Mouse (Mus musculus): ENCODE measurements around the gene Gm49342.
"Not testable (repeated sequence)": the region's sequence is repeated elsewhere in the genome, so short reads cannot be mapped to it uniquely, and the experiment has no call there.

Gene Gm49342

DNA sequence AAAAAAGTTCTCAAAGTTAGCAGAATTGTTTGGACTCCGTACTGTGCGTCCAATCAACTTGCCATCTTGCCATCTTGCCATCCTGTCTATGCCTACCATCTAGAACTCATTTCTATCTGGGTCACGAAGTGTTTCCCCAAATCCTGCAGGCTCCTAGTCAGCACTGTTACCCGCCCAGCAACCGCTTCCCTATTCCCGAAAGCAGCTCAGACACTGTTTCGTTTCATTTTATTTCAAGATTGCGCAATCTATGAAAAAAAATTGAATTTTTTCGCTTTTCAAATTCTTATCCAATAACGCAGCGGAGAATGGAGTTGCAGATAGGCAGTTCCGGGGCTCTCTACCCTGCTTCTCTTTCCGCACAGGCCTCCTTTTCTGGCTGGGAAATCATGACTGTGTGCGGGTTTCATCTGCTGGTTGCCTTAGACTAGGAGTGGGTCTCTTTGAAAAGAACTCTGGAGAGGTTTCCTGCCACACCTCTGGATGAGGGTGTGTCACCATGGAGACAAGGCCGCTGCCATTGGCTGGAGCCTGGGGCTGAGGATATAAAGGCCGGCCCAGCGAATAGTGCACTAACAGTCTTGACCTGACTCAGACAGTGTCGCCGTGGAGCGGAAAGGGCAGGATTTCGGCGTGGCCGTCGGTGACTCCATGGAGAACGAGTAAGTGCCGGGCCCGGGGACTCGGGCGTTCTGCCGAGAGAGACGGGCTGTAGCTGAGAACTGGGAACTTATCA is at the start of gene Gm49342:
Gm49342 (plus strand) TSS at position 586 of the 736 bp plus-strand sequence.
- DNase-seq (ENCODE audit: low spot score in 2 of 2): peak; percentile 83 to 88

- DNase-seq (ENCODE audit: low spot score in 2 of 2): no peak
Measured at GRCm38 (mm10) chr14:50895407-50895806, 48.9 kb upstream of the Gm49342 start.

- peak; percentile 14 to 18 for DNase-seq (ENCODE audit: low spot score in 2 of 2)
Measured at GRCm38 (mm10) chr14:50895985-50896746, 48.2 kb upstream of the Gm49342 start.

GRCm38 (mm10) chr14:50896747-50897373 is 47.5 kb upstream of the Gm49342 start:
- DNase-seq (ENCODE audit: low spot score in 2 of 2): peak; percentile 11 to 17

DNA sequence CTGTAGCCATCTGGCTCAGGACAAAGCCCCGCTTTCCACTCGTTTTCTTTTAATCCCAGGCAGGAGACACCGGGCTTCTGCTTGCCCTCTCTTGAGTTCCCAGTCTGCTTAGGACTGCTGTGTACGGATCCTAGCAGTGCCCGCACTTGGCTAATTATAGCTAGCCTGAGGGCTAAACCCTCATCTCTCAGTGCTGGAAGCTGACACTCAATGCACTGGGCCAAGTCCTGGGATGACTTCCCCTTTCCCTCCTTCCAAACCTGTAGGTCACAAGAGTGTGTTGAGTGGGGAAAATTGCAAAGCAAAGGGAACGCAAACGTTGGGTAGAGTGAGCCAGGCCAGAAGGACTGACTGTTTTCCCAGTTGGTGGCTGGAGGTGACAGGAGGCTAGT is 46.9 kb upstream of the Gm49342 start, which contains the start of gene Klhl33:
Klhl33 (minus strand) TSS at position 134 of the 392 bp plus-strand sequence.
- DNase-seq (ENCODE audit: low spot score in 2 of 2): no peak

DNA sequence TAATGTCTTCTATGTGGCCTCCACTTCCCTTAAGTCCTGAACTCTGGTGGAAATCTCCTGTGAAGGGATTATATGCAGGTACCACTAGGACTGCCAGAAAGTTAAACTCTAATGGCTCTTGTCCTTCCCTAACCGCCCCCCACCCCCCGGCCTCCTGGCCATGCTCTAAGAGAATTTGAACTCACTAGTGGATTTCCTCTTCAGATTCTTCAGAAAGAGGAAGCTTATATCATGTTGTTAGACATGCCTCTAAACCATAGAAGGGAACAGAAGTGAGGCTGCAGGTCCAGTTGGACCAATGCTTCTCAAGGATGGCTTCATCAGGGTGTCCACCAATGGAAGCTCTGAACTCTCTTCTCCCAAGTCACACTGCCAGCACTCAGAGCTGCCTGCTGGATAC is 46.3 kb upstream of the Gm49342 start:
- DNase-seq (ENCODE audit: low spot score in 2 of 2): not testable (repeated sequence)

- no peak for DNase-seq (ENCODE audit: low spot score in 2 of 2)
Measured at GRCm38 (mm10) chr14:50903973-50904827, 40.1 kb upstream of the Gm49342 start.

- no peak for DNase-seq (ENCODE audit: low spot score in 2 of 2)
Measured at GRCm38 (mm10) chr14:50904828-50905129, 39.5 kb upstream of the Gm49342 start.

- DNase-seq (ENCODE audit: low spot score in 2 of 2): not testable (repeated sequence)
Measured at GRCm38 (mm10) chr14:50905327-50905726, 39.0 kb upstream of the Gm49342 start.

DNA sequence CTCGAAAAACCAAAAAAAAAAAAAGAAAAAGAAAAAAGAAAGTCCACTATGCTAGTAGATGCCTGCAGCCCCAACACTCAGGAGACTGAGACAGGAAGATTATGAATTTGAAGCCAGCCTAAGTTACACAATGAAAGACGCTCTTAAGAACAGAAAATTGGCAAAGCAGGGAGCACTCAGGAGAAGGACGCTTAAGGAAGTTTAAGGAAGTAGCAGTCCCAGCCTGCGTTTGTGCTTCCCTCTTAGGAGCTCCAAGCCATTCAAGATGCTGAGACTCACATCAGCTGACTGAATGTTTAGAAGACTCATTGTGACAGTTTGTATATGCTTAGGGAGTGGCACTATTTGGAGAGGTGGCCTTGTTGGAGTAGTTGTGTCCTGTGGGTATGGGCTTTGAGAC is 36.2 kb upstream of the Gm49342 start:
- no peak for DNase-seq (ENCODE audit: low spot score in 2 of 2)

DNA sequence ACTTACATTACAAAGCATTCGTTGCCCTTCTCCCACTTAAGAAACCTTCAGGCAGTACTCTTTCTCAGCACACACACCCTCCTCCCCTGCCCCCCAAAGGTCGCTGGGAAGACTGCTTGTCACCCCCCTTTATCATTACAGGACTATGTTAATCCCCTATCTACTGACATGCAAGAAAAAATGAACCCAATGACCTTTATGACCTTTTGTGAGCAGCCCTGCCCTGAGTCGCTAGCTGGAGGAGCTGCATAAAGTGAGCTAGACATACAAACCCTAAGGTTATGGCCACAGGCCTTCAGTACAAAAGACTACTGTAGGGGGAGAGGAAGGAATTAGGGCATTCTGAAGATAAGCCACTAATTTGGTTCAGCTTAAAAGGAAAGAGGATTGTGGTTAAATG is 33.0 kb upstream of the Gm49342 start:
- DNase-seq (ENCODE audit: low spot score in 2 of 2): no peak

GRCm38 (mm10) chr14:50923437-50923836 is 20.9 kb upstream of the Gm49342 start:
- DNase-seq (ENCODE audit: low spot score in 2 of 2): not testable (repeated sequence)

- peak; percentile 98 for DNase-seq (ENCODE audit: low spot score in 2 of 2)
Measured at GRCm38 (mm10) chr14:50924281-50925064, 19.8 kb upstream of the Gm49342 start, which contains the start of the genes Osgep and Apex1. Gene Osgep (minus strand): TSS chr14:50924893. Gene Apex1 (plus strand): TSS chr14:50924968.

GRCm38 (mm10) chr14:50925111-50925920 is 19.0 kb upstream of the Gm49342 start:
- DNase-seq (ENCODE audit: low spot score in 2 of 2): no peak

DNA sequence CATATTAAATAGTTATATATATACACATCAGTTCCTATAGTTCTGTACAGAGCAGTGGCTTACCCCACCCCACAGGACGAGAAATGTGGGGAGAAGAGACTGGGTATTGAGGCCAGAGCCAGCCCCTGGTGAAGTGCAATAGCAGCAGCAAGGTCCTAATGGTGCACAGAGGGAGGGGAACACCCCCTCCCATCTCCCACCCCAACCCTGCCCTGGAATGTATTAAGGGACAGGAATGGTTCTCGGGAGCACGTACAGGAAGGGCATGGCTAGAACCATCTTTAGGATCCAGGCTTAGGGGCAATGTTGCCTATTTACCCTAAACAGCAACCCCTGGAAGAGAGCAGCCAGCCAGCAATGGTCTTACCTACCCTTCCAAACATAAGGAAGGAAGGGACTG is 17.0 kb upstream of the Gm49342 start:
- no peak for DNase-seq (ENCODE audit: low spot score in 2 of 2)

DNA sequence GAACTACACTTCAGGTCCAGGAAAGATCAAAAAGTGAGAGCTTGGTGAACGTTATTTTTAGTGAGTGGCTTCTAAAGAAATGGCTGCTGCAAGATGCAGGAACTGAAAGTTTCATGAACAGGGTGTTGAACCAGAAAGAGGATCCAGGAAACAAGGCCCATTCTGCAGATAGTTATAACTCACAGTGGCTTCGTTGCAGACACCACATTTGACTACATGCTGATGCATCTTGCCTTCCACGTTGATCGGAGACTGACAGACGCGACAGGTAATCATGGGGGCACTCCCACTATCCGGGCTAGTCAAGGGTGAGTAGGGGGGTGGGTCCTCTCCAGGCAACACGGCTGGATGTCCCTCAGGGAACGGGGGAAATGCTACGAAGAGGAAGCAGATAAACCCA is 14.4 kb upstream of the Gm49342 start:
- DNase-seq (ENCODE audit: low spot score in 2 of 2): no peak

DNA sequence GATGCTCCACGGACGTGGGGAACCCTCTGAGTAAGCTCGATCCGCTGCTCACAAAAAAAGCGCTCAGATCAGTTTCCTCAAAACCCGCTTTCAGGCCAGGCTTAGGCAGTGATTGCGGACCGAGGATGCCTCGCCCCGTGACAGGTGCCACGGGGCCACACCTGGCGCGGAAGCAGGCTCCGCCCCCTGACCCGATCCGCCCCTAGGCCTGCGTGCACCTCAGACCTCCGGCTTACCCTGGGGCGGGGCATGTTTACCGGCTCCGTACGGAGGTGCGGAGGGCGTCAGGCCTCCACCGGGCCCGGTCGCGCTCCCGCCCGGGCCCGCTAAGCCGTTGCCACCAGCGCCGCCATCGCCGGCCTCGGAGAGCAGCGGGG is 14.0 kb upstream of the Gm49342 start:
- peak in 1 of 2 experiments; percentile 31 for DNase-seq (ENCODE audit: low spot score in 2 of 2)

- peak; percentile 95 to 97 for DNase-seq (ENCODE audit: low spot score in 2 of 2)
Measured at GRCm38 (mm10) chr14:50930754-50931492, 13.4 kb upstream of the Gm49342 start, which contains the start of the genes Pip4p1 and Pnp. Gene Pip4p1 (minus strand): TSS chr14:50930856. Gene Pnp (plus strand): TSS chr14:50931082.

DNA sequence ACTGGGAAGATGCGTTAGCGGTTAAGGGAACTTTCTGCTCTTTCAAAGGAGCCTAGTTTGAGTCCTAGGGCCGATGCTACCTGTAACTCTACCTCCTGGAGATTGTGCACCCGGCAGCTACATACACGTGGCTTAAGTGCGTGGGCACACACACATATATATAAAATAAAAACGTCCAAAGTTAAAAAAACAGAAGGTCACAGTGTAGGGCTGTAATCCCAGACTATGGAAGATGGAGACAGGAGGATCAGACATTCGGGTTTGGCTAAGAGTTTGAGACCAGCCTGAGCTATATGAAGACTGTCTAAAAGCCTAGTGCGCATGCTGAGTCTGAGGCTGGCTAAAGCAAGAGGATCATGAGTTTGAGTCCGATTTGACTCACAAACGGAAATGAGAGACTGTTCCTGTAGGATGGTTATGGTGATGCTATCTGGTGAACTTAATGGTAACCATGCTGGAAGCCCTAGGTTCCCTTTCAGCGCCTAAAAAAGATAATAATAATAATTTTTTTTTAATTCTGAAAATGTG is 12.8 kb upstream of the Gm49342 start:
- no peak for DNase-seq (ENCODE audit: low spot score in 2 of 2)

Data from frontal cortex, postnatal 25 days (tissue).